Mouse (Mus musculus): ENCODE data around the gene Fez1.

GRCm38 (mm10) chr9:36796781-36797555 is 24.7 kb upstream of the Fez1 start, which contains the start of gene Ei24:
- no peak for TF ChIP-seq CTCF (IDR thresholded peaks at IDR 0.05; ENCODE audit: borderline replicate concordance, insufficient read depth, low read length)
- TF ChIP-seq POLR2A (IDR thresholded peaks at IDR 0.05; ENCODE audit: low read depth, low read length) = peak; percentile 76
